Mouse (Mus musculus): Measurements from ENCODE around the gene Scnn1a.

The Scnn1a gene

DNA sequence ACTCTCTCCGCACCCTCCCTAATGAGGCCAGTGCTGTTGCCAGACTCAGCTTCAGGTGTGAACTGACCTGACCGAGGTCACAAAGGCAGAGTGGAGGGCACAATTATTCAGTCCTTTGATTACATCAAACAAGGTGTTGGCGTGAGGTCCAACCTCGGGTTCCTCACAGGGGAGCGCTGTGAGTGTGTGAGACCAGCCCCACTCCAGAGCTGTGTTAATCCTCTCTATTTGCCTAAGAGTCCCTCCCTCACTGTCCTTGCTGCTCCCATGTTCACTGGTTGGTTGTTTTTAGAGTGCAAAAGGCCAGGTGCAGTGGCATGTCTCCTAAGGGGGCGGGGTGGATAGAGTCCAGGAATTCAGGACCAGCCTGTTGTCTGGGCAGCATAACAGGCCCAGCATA lies 65.6 kb downstream of the Scnn1a start:
- intact Hi-C loops (cut with DNase I): no loop called here

GRCm38 (mm10) chr6:125389853-125390252 lies 69.4 kb downstream of the Scnn1a start:
- intact Hi-C loops (cut with DNase I): no loop called here

All from adrenal gland (tissue).